Mouse (Mus musculus): ENCODE data around the gene Rab11fip2.

Gene Rab11fip2

GRCm38 (mm10) chr19:59943322-59943871 is at the start of gene Rab11fip2:
Gene Rab11fip2 (minus strand): TSS chr19:59943654.
- peak; percentile 90 for DNase-seq (ENCODE audit: extremely low read depth, insufficient read length, low spot score)

GRCm38 (mm10) chr19:59981588-59981987 is 38.1 kb upstream of the Rab11fip2 start:
- DNase-seq (ENCODE audit: extremely low read depth, insufficient read length, low spot score) = no peak

GRCm38 (mm10) chr19:59954936-59955335 is 11.5 kb upstream of the Rab11fip2 start:
- DNase-seq (ENCODE audit: extremely low read depth, insufficient read length, low spot score) = no peak

DNA sequence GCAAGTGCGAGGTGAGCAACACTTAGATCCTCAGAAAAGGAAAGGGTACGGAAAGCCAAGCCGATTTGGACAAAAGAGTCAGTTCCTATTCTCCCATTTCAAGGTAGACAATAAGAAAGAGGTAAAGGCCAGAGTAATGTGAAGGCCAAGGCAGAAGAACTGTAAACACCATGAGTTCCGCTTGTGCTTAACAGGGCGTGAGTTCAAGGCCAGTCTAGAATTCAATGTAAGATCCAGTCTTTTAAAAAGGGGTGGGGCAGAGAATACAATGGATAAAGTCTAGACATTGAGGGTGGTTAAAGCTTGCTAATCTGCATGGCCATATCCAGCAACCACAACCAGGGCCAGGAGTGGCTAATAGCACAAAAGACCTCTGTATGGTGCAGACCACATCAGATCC is 6.3 kb upstream of the Rab11fip2 start:
- DNase-seq (ENCODE audit: extremely low read depth, insufficient read length, low spot score) = no peak

DNA sequence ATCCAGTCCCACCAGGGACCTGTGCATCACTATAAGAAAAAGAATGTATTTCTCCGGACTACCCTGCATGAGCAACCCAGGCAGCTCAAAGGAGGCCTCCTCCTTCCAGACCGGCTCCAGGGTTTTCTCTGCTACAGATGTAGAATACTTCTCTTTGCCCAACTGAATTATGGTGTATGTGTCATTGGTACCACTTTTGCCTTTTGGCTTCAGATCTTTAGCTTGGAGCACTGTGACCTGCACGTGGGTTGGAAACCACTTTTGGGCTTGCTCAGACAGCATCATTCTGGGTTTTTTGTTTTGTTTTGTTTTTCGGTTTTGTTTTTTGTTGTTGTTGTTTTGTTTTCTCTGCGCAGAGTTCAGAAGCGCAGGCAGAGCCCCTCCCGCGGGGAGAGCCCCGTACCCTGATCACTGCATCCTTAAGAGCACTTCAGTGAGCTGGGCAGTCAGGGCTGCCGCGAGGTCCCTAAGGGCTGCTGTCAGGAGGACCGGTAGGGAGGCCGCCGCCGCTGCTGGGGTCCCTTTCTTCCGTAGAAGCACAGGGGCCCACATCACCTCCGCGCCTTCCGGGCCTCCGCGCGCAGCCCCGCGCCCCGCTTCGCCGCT is 635 bp downstream of the Rab11fip2 start:
- no peak for DNase-seq (ENCODE audit: extremely low read depth, insufficient read length, low spot score)

DNA sequence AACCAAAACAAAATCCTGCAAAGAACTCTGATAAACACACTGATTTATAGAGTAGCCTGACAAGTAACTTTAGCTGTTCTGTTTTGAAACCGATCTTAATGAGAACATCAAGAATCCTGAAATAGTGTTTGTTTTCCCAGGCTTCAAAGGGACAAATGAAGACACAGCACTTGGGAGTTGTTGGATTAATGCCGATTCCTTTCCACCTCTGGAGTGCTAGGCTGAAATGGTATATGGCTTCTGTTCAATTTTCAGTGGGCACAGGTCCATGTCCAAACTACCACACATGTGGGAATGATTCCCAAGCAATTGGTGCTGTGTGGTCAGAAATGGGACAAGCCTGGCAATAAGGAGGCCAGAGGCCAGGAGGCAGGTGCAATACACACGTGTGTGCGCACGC is 3.7 kb downstream of the Rab11fip2 start:
- DNase-seq (ENCODE audit: extremely low read depth, insufficient read length, low spot score) = no peak

- no peak for DNase-seq (ENCODE audit: extremely low read depth, insufficient read length, low spot score)
Measured at GRCm38 (mm10) chr19:59932085-59932484, 11.4 kb downstream of the Rab11fip2 start.

- no peak for DNase-seq (ENCODE audit: extremely low read depth, insufficient read length, low spot score)
Measured at GRCm38 (mm10) chr19:59928672-59929071, 14.8 kb downstream of the Rab11fip2 start.

- no peak for DNase-seq (ENCODE audit: extremely low read depth, insufficient read length, low spot score)
Measured at GRCm38 (mm10) chr19:59926125-59926524, 17.3 kb downstream of the Rab11fip2 start.

DNA sequence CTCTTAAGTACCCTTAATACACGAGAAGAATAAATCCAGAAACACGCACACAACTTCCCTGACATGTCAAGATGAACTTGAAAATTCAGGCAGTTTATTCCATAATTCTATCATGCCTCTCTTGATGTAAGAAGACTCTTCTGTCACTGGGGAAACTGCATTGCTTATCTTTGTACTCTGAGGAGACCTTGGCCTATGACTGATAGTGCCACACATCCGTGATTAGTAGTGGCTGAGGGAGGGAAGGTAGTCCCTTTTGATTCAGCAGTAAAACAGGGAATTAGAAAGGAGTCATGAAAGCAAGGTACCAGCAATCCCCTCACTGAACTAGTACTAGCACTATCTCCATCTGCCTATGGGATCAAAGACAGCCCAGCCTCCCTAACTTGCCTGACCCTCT is 22.6 kb downstream of the Rab11fip2 start:
- no peak for DNase-seq (ENCODE audit: extremely low read depth, insufficient read length, low spot score)

- no peak for DNase-seq (ENCODE audit: extremely low read depth, insufficient read length, low spot score)
Measured at GRCm38 (mm10) chr19:59917901-59918613, 25.4 kb downstream of the Rab11fip2 start.

- DNase-seq (ENCODE audit: extremely low read depth, insufficient read length, low spot score) = no peak
Measured at GRCm38 (mm10) chr19:59911554-59911953, 31.9 kb downstream of the Rab11fip2 start.

DNA sequence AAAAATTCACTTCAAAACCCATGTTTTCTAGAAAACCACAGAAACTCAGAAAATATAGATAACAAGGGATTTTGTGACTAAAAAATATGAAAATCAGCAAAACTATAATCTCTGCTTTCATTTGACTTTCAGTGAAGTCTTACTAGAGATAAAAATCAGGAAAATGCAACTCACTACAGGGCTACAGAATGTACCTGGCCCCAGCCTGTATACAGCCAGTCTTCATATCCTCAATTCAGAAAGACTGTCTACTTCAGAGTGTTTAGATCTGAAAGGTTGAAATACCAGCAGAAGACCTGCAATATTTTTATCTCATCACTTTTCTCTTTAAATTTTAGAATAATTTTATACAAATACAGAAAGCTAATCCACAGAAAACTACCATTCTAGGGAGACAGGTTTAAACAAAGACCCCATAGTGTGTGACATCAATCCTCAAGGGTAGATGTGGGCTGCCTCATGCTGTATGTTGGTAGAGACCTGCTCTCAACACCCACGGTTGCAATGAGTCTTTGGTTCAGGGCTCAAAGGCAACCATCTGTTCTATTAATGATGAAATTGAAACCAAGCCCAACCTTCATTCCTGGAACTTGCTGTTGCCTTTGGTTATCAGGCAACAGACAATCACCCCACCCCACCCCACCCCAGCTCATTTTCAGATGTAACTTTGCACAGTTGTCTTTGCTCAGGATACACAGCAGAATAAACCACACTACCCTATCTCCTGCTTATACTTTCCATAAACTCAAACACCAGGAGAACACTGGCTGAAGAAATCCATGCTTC is 38.0 kb downstream of the Rab11fip2 start:
- no peak for DNase-seq (ENCODE audit: extremely low read depth, insufficient read length, low spot score)

- DNase-seq (ENCODE audit: extremely low read depth, insufficient read length, low spot score) = no peak
Measured at GRCm38 (mm10) chr19:59899965-59900364, 43.5 kb downstream of the Rab11fip2 start.

DNA sequence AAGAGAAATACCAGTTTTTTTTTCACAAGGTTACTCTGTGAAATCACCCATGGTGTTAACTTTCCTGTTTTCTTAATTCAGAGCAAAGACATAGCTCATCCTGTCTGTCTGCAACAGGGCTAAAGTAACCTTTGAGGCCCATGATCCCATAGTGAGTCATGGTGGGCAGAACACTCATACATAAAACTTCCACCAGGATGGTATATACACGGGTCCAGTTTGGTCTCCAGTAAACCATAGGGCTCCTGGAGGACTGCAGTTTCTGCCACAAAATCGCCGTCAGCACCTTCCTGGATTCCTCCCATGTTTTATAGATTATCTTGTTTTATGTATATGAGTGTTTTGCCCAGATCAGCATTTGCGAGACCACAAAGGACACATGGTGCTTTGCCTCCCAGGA is 45.2 kb downstream of the Rab11fip2 start:
- DNase-seq (ENCODE audit: extremely low read depth, insufficient read length, low spot score) = peak; percentile 29

DNA sequence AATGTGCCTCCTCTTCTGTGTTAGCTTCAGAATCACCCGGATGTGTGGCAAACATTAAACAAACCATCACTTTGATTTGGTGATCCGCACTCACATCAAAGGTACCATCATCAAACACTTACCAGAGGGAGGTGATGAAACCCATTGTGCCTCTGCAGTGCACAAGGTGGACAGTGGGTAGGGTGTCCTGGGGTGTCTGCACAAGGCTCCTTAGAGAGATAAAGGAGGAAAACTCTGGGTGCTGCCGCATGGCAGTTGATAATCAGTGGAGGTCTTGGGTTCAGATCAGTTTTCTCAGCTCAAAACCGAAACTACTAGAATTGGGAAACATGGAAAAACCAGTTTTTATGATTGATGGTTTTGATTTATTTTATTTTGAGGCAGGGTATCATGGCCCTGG is 54.1 kb downstream of the Rab11fip2 start:
- no peak for DNase-seq (ENCODE audit: extremely low read depth, insufficient read length, low spot score)

DNA sequence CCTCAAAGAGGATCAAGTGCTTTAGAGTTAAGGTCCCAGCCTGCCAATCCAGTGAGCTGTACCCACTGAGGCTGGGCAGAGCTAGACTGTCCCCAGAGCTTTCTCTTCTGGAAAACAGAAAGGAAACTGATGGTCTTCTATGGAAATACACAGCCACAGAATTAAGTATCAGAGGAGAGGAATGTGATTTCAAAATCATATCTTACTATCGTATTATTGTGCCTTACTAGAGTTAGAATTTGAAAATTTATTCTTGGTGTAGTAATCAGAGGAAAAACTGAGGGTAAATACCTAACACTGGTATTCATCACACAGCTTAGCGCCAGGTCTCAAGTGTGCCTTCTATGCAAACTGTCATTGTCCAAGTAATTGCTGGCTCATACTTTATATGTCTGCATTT is 54.6 kb downstream of the Rab11fip2 start:
- DNase-seq (ENCODE audit: extremely low read depth, insufficient read length, low spot score) = no peak

DNA sequence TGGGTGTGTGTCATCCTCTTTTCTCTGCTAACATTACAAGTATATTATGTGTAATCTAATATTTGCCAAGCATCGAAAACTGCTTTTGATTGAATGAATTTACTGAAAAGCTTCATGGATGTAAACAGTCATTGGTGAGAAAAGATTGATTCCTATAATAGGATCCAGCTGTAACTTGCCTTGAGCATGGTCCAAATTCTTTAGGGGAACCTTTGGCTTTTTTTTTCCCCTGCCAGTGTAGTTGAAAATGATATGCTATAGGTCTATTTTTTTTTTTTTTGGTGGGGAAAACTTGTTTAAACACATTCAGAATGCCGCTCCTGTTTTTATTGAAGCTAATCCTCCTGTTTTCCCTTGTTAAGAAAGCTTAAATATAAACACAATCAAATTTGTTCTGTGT is 55.6 kb downstream of the Rab11fip2 start:
- DNase-seq (ENCODE audit: extremely low read depth, insufficient read length, low spot score) = no peak

DNA sequence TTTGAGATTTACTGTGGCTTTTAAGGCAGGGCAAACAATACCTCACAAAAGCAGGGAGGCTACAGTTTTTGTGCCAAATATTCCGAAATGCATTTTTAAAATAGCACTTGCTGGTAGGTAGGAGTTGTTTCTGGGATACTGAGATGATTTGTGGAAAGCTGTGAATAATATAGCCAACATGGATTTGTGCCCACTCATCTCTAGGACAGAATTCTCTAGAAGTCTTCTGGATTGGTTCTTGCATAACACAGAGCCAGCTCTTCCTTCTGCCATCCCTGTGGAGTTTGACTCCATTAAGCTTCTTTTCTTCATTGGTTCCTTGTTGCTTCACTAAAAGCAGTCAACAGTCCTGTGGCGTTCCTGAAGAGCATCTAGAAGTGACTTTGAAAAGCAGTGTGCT is 58.2 kb downstream of the Rab11fip2 start:
- DNase-seq (ENCODE audit: extremely low read depth, insufficient read length, low spot score) = no peak

GRCm38 (mm10) chr19:59877238-59877637 is 66.2 kb downstream of the Rab11fip2 start:
- DNase-seq (ENCODE audit: extremely low read depth, insufficient read length, low spot score) = no peak

GRCm38 (mm10) chr19:59866666-59867065 is 76.8 kb downstream of the Rab11fip2 start:
- no peak for DNase-seq (ENCODE audit: extremely low read depth, insufficient read length, low spot score)

Measured in 3134 (cell line).